Mouse (Mus musculus) limb, embryonic 10.5 days (tissue): ENCODE measurements around the gene Olfr628. TPM values are rescaled to one million over a fixed set of nuclear protein-coding genes. Genes with fewer than 3 reads are reported as not detected.
"Not testable (repeated sequence)": the region's sequence is repeated elsewhere in the genome, so short reads cannot be mapped to it uniquely, and the experiment has no call there.

Experiments
- DNase-seq: peaks from one replicate; pipeline ENCODE4 v3.0.0-alpha.2; 2017; ENCODE audit warnings: low spot score
- H3K27ac ChIP-seq: fragments of 300-500 bp; sonication (generic); 2 replicates; pipeline ENCODE4 v1.5.1; 2016; ENCODE audit warnings: mild to moderate bottlenecking
- H3K27me3 ChIP-seq: fragments of 300-500 bp; sonication (generic); 2 replicates; pipeline ENCODE4 v1.6.1; 2016; ENCODE audit warnings: low read depth, mild to moderate bottlenecking; ENCODE audit not compliant: poor library complexity, severe bottlenecking
- H3K36me3 ChIP-seq: fragments of 300-500 bp; sonication (generic); 2 replicates; pipeline ENCODE4 v1.6.1; 2016; ENCODE audit warnings: mild to moderate bottlenecking, moderate library complexity
- H3K4me1 ChIP-seq: fragments of 300-500 bp; sonication (generic); 2 replicates; pipeline ENCODE4 v1.6.1; 2016
- H3K4me3 ChIP-seq: fragments of 300-500 bp; sonication (generic); 2 replicates; pipeline ENCODE4 v1.5.1; 2016; ENCODE audit warnings: mild to moderate bottlenecking, moderate library complexity
- H3K9me3 ChIP-seq: fragments of 300-500 bp; sonication (generic); replicated peaks from 2 replicates; pipeline ENCODE4 v1.6.1; 2016; ENCODE audit warnings: mild to moderate bottlenecking
- WGBS: fragments of 180-500 bp; shearing (Covaris S2); methylation state at CpG from one replicate; pipeline ENCODE4 v1.1.7; 2016; 5-methylcytosine and 5-hydroxymethylcytosine counted together
- polyA plus RNA-seq: library from polyadenylated mRNA; unstranded; fragments of >200 nt; fragmentation: Nextera tagmentation; extraction: Ambion mirVana; gene quantifications from 2 replicates; pipeline ENCODE4 v1.2.1, GENCODE M21; 2016

Olfr628 gene
- not detected in 2 replicates for polyA plus RNA-seq

DNA sequence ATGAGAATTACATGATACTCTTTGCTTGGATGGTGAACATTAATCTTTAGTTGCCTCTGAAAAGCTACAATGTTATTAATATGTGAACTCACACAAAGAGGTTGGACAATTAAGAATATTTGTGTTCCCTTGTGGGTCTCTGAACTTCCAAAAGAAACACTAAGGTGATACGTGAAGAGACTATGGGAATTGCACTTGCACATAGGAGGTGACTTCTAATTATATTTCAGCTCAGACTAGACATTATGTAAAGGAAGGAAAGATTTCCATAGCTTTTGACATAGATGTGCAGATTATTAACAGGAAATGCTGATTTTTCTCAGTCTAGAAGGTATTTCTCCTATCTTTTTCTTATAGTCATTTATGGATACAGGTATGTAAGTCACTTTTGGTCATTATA, at the start of gene Olfr628:
Gene Olfr628 (plus strand): TSS at position 301 of the 400 bp plus-strand sequence.
- 89% methylated on average over 1 of the region's 1 CpGs for WGBS
- Histone ChIP-seq H3K27me3 (no peaks in the 10 kb centered on the region), H3K4me3 (no peak within 1 kb of the TSS), H3K4me1 (no peaks in the 10 kb centered on the region), H3K36me3 (no peaks in the 10 kb centered on the region), H3K9me3 (no peaks in the 10 kb centered on the region), H3K27ac (no peak within 1 kb of the TSS)
- no peak for DNase-seq

DNA sequence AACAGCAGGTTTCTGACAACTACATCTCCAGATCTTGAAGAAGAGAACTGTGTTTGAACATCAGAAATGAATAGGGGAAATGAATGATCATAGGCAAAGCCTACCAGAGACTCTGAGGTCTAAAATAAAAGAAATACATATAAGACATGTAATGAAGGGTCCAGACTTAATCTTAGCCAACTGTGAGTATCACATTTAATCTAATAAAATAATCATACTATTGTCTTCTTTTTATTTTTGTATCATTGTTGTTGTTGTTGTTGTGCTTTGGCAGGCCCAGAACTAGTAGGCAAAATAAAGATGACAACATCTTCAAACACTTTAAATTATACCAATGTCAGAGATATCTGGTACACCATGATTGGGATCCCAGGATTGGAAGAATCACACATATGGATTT, 47.8 kb upstream of the Olfr628 start, which contains the start of gene Olfr625-ps1:
Gene Olfr625-ps1 (plus strand): TSS at position 301 of the 400 bp plus-strand sequence.
- no peak for DNase-seq
- no peaks in the 10 kb centered on the region for H3K9me3 ChIP-seq
- H3K4me1 ChIP-seq = no peaks in the 10 kb centered on the region
- no peak within 1 kb of the TSS for H3K27ac ChIP-seq
- no peak within 1 kb of the TSS for H3K4me3 ChIP-seq
- no peaks in the 10 kb centered on the region for H3K36me3 ChIP-seq
- no peaks in the 10 kb centered on the region for H3K27me3 ChIP-seq

DNA sequence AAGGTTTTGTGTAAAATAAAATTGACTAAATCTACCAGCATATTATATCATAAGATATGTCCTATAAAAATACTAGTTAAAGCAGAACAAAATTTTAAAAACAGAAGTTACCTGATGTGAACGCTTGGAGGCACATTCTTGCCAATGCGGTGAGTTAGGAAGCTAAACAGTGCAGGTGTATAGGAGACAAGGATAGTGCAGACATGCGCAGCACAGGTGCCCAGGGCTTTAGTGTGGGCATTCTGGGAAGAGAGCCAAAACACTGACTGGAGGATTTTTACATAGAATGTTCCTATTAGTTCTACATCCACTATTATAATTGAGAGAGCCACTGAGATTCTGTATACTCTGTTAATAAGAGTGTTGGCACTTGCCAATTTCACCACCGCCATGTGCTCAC, 30.7 kb upstream of the Olfr628 start:
- Histone ChIP-seq H3K27me3 (no peaks in the 10 kb centered on the region), H3K9me3 (no peaks in the 10 kb centered on the region), H3K36me3 (no peaks in the 10 kb centered on the region), H3K4me3 (no peak overlapping the region), H3K27ac (no peak overlapping the region), H3K4me1 (no peaks in the 10 kb centered on the region)
- WGBS = 93% methylated on average over 4 of the region's 4 CpGs
- DNase-seq = no peak

DNA sequence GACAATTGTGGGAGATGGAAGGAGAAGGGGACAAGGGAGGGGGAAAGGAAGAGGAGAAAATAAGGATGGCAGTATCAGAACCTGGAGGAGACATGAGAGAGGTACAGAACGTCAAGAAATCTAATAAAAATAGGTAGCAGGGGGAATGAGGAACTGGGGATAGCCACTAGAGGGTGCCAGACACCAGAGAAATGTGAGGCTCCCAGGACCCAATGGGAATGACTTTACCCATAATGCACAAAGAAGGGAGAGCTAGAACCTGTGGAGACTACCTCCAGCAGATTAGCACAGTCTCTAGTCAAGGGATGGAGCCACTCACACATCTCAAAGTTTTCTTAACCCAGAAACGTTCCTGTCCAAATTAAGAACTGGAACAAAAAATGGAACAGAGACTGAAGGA, 18.1 kb upstream of the Olfr628 start:
- Histone ChIP-seq H3K27ac (no peak overlapping the region), H3K36me3 (no peaks in the 10 kb centered on the region), H3K4me1 (no peaks in the 10 kb centered on the region), H3K27me3 (no peaks in the 10 kb centered on the region), H3K9me3 (no peaks in the 10 kb centered on the region), H3K4me3 (no peak overlapping the region)
- DNase-seq = no peak
- WGBS = 28% methylated on average over 2 of the region's 2 CpGs

DNA sequence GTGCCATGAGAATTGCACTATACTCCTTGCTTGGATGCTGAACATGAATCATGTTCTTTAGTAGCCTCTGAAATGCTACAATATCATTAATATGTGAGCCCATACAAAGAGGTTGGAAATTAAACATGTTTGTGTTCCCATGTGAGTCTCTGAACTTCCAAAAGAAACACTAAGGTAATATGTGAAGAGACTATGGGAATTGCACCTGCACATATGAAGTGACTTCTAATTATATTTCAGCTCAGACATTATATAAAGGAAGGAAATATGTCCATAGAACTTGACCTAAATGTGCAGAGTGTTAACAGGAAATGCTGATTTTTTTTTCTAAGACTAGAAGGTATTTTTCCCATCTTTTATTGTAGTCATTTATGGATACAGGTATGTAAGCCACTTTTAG, 15.8 kb upstream of the Olfr628 start, which contains the start of gene Olfr243:
Gene Olfr243 (plus strand): TSS at position 301 of the 400 bp plus-strand sequence.
- Histone ChIP-seq H3K4me1 (no peaks in the 10 kb centered on the region), H3K36me3 (no peaks in the 10 kb centered on the region), H3K27me3 (no peaks in the 10 kb centered on the region), H3K9me3 (no peaks in the 10 kb centered on the region), H3K27ac (no peak within 1 kb of the TSS), H3K4me3 (no peak within 1 kb of the TSS)
- no peak for DNase-seq

DNA sequence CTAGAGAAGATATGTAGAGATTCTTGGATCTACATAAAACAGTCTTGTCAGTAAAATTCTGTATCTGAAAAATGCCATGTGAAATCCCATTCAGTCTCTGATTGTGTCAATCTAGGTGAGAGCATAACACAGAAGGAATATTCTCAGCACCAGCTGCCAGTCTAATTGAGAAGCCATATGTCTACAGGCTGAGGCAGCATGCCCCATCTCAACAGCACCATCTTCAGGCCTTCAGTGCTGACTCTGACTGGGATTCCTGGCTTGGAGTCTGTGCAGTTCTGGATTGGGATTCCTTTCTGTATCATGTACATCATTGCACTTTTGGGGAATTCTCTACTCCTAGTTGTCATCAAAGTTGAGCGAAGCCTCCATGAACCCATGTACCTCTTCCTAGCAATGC, 13.8 kb upstream of the Olfr628 start:
- H3K27me3 ChIP-seq, H3K27ac ChIP-seq, H3K36me3 ChIP-seq, H3K9me3 ChIP-seq, H3K4me3 ChIP-seq, H3K4me1 ChIP-seq, DNase-seq: not testable (repeated sequence)
- WGBS = 96% methylated on average over 1 of the region's 1 CpGs

DNA sequence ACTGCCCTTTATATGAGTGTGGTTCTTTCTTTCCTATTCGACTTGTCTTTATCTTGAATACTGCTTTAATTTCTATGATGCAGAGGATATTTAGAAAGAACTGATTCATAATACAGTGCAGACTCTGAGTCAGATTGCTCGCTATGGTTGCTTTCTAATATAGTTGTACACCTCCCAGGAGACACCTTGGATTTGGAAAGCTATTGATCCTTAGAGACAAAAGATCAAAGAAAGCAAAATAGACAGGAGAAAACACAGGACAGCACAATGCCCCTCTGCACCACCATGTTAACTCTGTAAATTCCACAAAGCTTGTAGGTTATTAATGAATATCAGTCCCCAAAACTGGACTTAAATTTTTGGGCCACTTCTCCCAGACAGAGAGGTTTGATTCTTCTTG, 14.7 kb downstream of the Olfr628 start, which contains the start of gene Olfr629:
Gene Olfr629 (minus strand): TSS at position 101 of the 400 bp plus-strand sequence.
- no peak within 1 kb of the TSS for H3K4me3 ChIP-seq
- no peaks in the 10 kb centered on the region for H3K27me3 ChIP-seq
- no peaks in the 10 kb centered on the region for H3K4me1 ChIP-seq
- WGBS = 86% methylated on average over 2 of the region's 2 CpGs
- H3K27ac ChIP-seq = no peak within 1 kb of the TSS
- H3K36me3 ChIP-seq = no peaks in the 10 kb centered on the region
- H3K9me3 ChIP-seq = no peaks in the 10 kb centered on the region
- DNase-seq = no peak

DNA sequence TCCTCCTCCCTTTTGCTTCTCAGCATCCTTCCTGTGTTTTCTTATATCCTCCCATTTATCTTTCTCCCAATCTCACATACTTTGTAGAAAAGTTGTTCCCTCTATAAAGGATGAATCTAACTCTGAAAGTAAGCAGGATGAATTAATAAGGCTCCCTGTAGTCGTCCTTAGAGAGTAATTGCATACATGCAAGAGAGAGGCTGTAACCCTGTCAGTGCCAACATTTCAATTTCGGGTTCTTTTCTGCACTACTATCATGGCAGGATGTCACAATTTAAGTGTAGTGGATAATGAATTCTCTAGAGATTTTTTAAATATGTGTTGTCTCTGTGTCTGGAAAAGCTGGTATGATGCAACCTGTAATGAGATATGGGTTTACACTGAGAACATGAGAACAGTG, 27.1 kb downstream of the Olfr628 start, which contains the start of gene Olfr630:
Gene Olfr630 (minus strand): TSS at position 101 of the 400 bp plus-strand sequence.
- Histone ChIP-seq H3K36me3 (no peaks in the 10 kb centered on the region), H3K9me3 (no peaks in the 10 kb centered on the region), H3K4me3 (no peak within 1 kb of the TSS), H3K27me3 (no peaks in the 10 kb centered on the region), H3K4me1 (no peaks in the 10 kb centered on the region), H3K27ac (no peak within 1 kb of the TSS)
- 44% methylated on average over 2 of the region's 2 CpGs for WGBS
- DNase-seq = no peak

DNA sequence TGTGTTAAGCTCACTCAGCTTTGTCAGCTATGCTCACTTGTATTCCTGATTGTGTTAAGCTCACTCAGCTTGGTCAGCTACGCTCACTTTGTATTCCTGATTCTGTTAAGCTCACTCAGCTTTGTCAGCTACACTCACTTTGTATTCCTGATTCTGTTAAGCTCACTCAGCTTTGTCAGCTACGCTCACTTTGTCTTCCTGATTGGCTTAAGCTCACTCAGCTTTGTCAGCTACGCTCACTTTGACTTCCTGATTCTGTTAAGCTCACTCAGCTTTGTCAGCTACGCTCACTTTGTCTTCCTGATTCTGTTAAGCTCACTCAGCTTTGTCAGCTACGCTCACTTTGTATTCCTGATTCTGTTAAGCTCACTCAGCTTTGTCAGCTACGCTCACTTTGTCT, 32.0 kb downstream of the Olfr628 start:
- not testable (repeated sequence) for H3K4me1 ChIP-seq, H3K4me3 ChIP-seq, H3K27ac ChIP-seq, H3K36me3 ChIP-seq, H3K27me3 ChIP-seq, DNase-seq, H3K9me3 ChIP-seq
- 92% methylated on average over 6 of the region's 6 CpGs for WGBS

DNA sequence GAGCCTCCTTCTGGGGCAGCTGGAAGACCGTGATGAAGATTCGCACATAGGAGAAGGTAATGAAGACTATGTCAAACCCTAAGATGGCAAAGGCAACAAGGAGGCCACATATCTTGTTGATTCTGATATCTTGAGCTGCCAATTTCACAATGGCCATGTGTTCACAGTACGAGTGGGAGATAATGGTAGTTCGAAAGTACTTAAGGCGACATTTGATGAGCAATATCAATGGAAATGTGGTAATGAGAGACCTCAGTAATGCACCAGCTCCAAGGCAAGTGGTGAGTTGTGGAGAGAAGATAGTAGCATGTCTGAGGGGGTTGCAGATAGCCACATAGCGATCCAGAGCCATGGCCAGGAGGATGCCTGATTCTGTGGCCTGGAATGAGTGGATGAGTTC, 37.5 kb downstream of the Olfr628 start:
- not testable (repeated sequence) for DNase-seq, H3K9me3 ChIP-seq, H3K4me1 ChIP-seq, H3K27me3 ChIP-seq, H3K4me3 ChIP-seq, H3K36me3 ChIP-seq, H3K27ac ChIP-seq
- WGBS = 92% methylated on average over 6 of the region's 6 CpGs

DNA sequence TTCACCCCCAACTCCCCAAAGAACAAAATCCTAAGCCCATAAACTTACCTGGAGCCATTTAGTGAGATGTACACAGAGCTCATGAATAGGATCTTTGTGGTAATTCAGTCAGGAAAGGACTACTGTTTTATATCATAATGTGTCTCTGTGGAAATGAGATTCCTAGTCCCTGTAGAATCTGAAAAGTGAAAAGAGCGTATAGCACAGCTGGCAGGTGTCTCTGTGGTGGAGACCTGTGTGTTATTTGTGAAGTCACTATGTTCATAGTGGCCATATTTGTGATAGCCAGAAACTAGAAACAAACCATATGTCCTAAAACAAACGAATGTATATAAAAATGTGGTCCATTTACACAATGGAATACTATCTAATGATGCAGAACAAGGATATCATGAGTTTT, 41.3 kb downstream of the Olfr628 start, which contains the start of gene Olfr69:
Gene Olfr69 (minus strand): TSS at position 101 of the 400 bp plus-strand sequence.
- H3K36me3 ChIP-seq = no peaks in the 10 kb centered on the region
- no peak within 1 kb of the TSS for H3K4me3 ChIP-seq
- no peaks in the 10 kb centered on the region for H3K27me3 ChIP-seq
- H3K27ac ChIP-seq = no peak within 1 kb of the TSS
- DNase-seq = no peak
- 88% methylated on average over 2 of the region's 2 CpGs for WGBS
- no peaks in the 10 kb centered on the region for H3K9me3 ChIP-seq
- H3K4me1 ChIP-seq = no peaks in the 10 kb centered on the region

DNA sequence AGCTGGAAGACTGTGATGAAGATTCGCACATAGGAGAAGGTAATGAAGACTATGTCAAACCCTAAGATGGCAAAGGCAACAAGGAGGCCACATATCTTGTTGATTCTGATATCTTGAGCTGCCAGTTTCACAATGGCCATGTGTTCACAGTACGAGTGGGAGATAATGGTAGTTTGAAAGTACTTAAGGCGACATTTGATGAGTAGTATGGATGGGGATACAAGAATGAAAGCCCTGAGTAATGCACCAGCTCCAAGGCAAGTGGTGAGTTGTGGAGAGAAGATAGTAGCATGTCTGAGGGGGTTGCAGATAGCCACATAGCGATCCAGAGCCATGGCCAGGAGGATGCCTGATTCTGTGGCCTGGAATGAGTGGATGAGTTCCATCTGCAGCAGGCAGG, 47.5 kb downstream of the Olfr628 start:
- H3K27ac ChIP-seq, DNase-seq, H3K27me3 ChIP-seq, H3K9me3 ChIP-seq, H3K4me1 ChIP-seq, H3K36me3 ChIP-seq, H3K4me3 ChIP-seq: not testable (repeated sequence)
- WGBS = 95% methylated on average over 4 of the region's 4 CpGs

DNA sequence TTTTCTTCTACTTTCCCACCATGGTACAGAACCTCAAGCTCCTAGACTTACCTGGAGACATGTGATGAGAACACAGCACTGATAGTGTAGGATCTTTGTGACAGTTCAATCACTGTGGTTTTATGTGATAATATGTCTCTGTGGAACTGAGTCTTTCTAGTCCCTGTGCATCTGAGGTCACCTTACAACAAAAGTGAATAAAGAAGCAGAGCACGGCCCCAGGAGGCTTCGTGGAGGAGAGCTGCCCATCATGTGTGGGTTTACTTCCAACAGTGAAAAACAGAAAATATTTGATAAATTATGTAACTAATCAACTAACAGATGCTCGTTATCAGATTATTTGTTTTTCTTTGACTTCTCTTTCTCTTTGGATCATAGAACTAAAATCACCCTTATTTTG, 49.4 kb downstream of the Olfr628 start, which contains the start of gene Olfr68:
Gene Olfr68 (minus strand): TSS at position 101 of the 400 bp plus-strand sequence.
- H3K4me3 ChIP-seq = no peak within 1 kb of the TSS
- no peak for DNase-seq
- no peak within 1 kb of the TSS for H3K27ac ChIP-seq
- WGBS = 85% methylated on average over 3 of the region's 3 CpGs
- H3K36me3 ChIP-seq = no peaks in the 10 kb centered on the region
- H3K4me1 ChIP-seq = no peaks in the 10 kb centered on the region
- no peaks in the 10 kb centered on the region for H3K27me3 ChIP-seq
- no peaks in the 10 kb centered on the region for H3K9me3 ChIP-seq
